Mouse (Mus musculus) hindbrain, postnatal 0 days (tissue): ENCODE data around the gene Sirt6. TPM values are rescaled to one million over a fixed set of nuclear protein-coding genes. Genes with fewer than 3 reads are reported as not detected.

ENCODE experiments used
- ATAC-seq: fragments of 200-750 bp; cut with Nextera tagmentation; 2 replicates; pipeline ENCODE4 v1.8.0; 2017; ENCODE audit warnings: mild to moderate bottlenecking, moderate TSS enrichment, moderate library complexity
- DNase-seq: peaks from one replicate; pipeline ENCODE4 v3.0.0-alpha.2; 2015; ENCODE audit warnings: low spot score
- H3K27ac ChIP-seq: fragments of 300-500 bp; sonication (generic); 2 replicates; pipeline ENCODE4 v1.5.1; 2014; ENCODE audit warnings: mild to moderate bottlenecking
- H3K27me3 ChIP-seq: fragments of 300-500 bp; sonication (generic); 2 replicates; pipeline ENCODE4 v1.6.1; 2014; ENCODE audit warnings: low read length, mixed read lengths; ENCODE audit not compliant: insufficient read depth
- H3K36me3 ChIP-seq: fragments of 300-500 bp; sonication (generic); 2 replicates; pipeline ENCODE4 v1.6.1; 2014; ENCODE audit warnings: low read length, mixed read lengths; ENCODE audit not compliant: insufficient read depth
- H3K4me1 ChIP-seq: fragments of 300-500 bp; sonication (generic); 2 replicates; pipeline ENCODE4 v1.6.1; 2014; ENCODE audit warnings: antibody characterized with exemption, low read length, mixed read lengths; ENCODE audit not compliant: insufficient read depth
- H3K4me2 ChIP-seq: fragments of 300-500 bp; sonication (generic); 2 replicates; pipeline ENCODE4 v1.6.1; 2014; ENCODE audit warnings: low read depth, mild to moderate bottlenecking, low read length, moderate library complexity, mixed read lengths
- H3K4me3 ChIP-seq: fragments of 300-500 bp; sonication (generic); 2 replicates; pipeline ENCODE4 v1.5.1; 2014; ENCODE audit warnings: low read length
- H3K9ac ChIP-seq: fragments of 300-500 bp; sonication (generic); replicated peaks from 2 replicates; pipeline ENCODE4 v1.6.1; 2014; ENCODE audit warnings: mild to moderate bottlenecking, low read length, moderate library complexity, mixed read lengths
- H3K9me3 ChIP-seq: fragments of 300-500 bp; sonication (generic); 2 replicates; pipeline ENCODE4 v1.6.1; 2016; ENCODE audit warnings: low read length, mixed read lengths
- CTCF ChIP-seq: IDR thresholded peaks from 2 replicates; pipeline ENCODE4 v1.5.1; 2016; ENCODE audit warnings: antibody characterized with exemption, control low read depth, low read depth
- WGBS: fragments of 180-500 bp; shearing (Covaris S2); extraction: QIAGEN DNeasy Blood & Tissue Kit; methylation state at CpG from one replicate; pipeline ENCODE4 v1.1.7; 2014; 5-methylcytosine and 5-hydroxymethylcytosine counted together
- polyA plus RNA-seq: library from polyadenylated mRNA; unstranded; fragments of >200 nt; fragmentation: Nextera tagmentation; extraction: Ambion mirVana; gene quantifications from 2 replicates; pipeline ENCODE4 v1.2.1, GENCODE M21; 2015
- total RNA-seq: library from RNA; depleted of rRNA; stranded (reverse); fragments of >200 nt; gene quantifications from 2 replicates; pipeline ENCODE4 v1.2.3, GENCODE M21; 2014

Sirt6 gene
- total and polyA plus RNA-seq, 2 experiments from 2014 or later: 31.5 to 39.0 TPM

- WGBS: 75% methylated on average over 6 of the region's 6 CpGs
- Histone ChIP-seq H3K4me1 (peaks cover 17% of the 10 kb centered on the region), H3K4me3 (no peak overlapping the region), H3K27me3 (no peaks in the 10 kb centered on the region), H3K36me3 (no peaks in the 10 kb centered on the region), H3K9ac (no peak overlapping the region), H3K27ac (no peak overlapping the region), H3K4me2 (no peak overlapping the region), H3K9me3 (no peaks in the 10 kb centered on the region)
- no peak for TF ChIP-seq CTCF
- ATAC-seq: no peak
- DNase-seq: no peak
Observed at GRCm38 (mm10) chr10:81638101-81638500, 10.5 kb upstream of the Sirt6 start.

- Histone ChIP-seq H3K4me3 (no peak overlapping the region), H3K4me1 (no peaks in the 10 kb centered on the region), H3K36me3 (no peaks in the 10 kb centered on the region), H3K4me2 (no peak overlapping the region), H3K9me3 (no peaks in the 10 kb centered on the region), H3K27me3 (no peaks in the 10 kb centered on the region), H3K9ac (no peak overlapping the region), H3K27ac (no peak overlapping the region)
- DNase-seq: no peak
- no peak for ATAC-seq
- WGBS: 16% methylated on average over 8 of the region's 8 CpGs
- TF ChIP-seq CTCF: no peak
Observed at GRCm38 (mm10) chr10:81636338-81636737, 8.7 kb upstream of the Sirt6 start.

GRCm38 (mm10) chr10:81633253-81634099 is 5.9 kb upstream of the Sirt6 start:
- peak overlapping the region; percentile 80 for H3K4me2 ChIP-seq
- no peaks in the 10 kb centered on the region for H3K9me3 ChIP-seq
- no peaks in the 10 kb centered on the region for H3K4me1 ChIP-seq
- peak overlapping the region; percentile 66 for H3K27ac ChIP-seq
- 0 out of 2 replicates have a peak, but pooled peaks cover 3% of the 10 kb centered on the region for H3K27me3 ChIP-seq
- H3K36me3 ChIP-seq: no peaks in the 10 kb centered on the region
- H3K9ac ChIP-seq: peak overlapping the region; percentile 59
- peak overlapping the region; percentile 44 for H3K4me3 ChIP-seq
- TF ChIP-seq CTCF: no peak
- peak; percentile 92 for ATAC-seq
- 4% methylated on average over 36 of the region's 37 CpGs for WGBS
- peak; percentile 85 for DNase-seq

- Histone ChIP-seq H3K4me1 (peaks cover 11% of the 10 kb centered on the region), H3K36me3 (peaks cover 17% of the 10 kb centered on the region), H3K9me3 (no peaks in the 10 kb centered on the region), H3K4me2 (peak within 1 kb of the TSS; percentile 94), H3K27me3 (0 out of 2 replicates have a peak, but pooled peaks cover 3% of the 10 kb centered on the region), H3K9ac (peak within 1 kb of the TSS; percentile 86), H3K27ac (peak within 1 kb of the TSS; percentile 84), H3K4me3 (peak within 1 kb of the TSS; percentile 74)
- ATAC-seq (no peak), DNase-seq (no peak)
- no peak for TF ChIP-seq CTCF
- WGBS: 84% methylated on average over 16 of the region's 16 CpGs
Observed at GRCm38 (mm10) chr10:81628390-81628789, 793 bp upstream of the Sirt6 start, which contains the start of gene Ankrd24. TSS of gene Ankrd24 (plus strand) at chr10:81628540.

- H3K4me2 ChIP-seq: peak overlapping the region; percentile 94
- peaks cover 11% of the 10 kb centered on the region for H3K4me1 ChIP-seq
- peak overlapping the region; percentile 84 for H3K27ac ChIP-seq
- WGBS: 53% methylated on average over 7 of the region's 7 CpGs
- peak overlapping the region; percentile 74 for H3K4me3 ChIP-seq
- peaks cover 17% of the 10 kb centered on the region for H3K36me3 ChIP-seq
- no peak for DNase-seq
- ATAC-seq: peak; percentile 16; the same call in 1 of the 2 replicates
- 0 out of 2 replicates have a peak, but pooled peaks cover 3% of the 10 kb centered on the region for H3K27me3 ChIP-seq
- no peak for TF ChIP-seq CTCF
- no peaks in the 10 kb centered on the region for H3K9me3 ChIP-seq
- peak overlapping the region; percentile 86 for H3K9ac ChIP-seq
Observed at GRCm38 (mm10) chr10:81627836-81628220, 231 bp upstream of the Sirt6 start.

- no peaks in the 10 kb centered on the region for H3K9me3 ChIP-seq
- peak overlapping the region; percentile 74 for H3K4me3 ChIP-seq
- H3K27me3 ChIP-seq: 0 out of 2 replicates have a peak, but pooled peaks cover 3% of the 10 kb centered on the region
- H3K36me3 ChIP-seq: peaks cover 21% of the 10 kb centered on the region
- H3K4me1 ChIP-seq: peaks cover 11% of the 10 kb centered on the region
- DNase-seq: no peak
- peak overlapping the region; percentile 84 for H3K27ac ChIP-seq
- TF ChIP-seq CTCF: no peak
- H3K9ac ChIP-seq: peak overlapping the region; percentile 86
- WGBS: 93% methylated on average over 22 of the region's 22 CpGs
- peak overlapping the region; percentile 94 for H3K4me2 ChIP-seq
- ATAC-seq: no peak
Observed at GRCm38 (mm10) chr10:81626101-81626993, 1.2 kb downstream of the Sirt6 start.
